Mouse (Mus musculus): ENCODE results near the gene Eef2k.

The Eef2k gene

DNA sequence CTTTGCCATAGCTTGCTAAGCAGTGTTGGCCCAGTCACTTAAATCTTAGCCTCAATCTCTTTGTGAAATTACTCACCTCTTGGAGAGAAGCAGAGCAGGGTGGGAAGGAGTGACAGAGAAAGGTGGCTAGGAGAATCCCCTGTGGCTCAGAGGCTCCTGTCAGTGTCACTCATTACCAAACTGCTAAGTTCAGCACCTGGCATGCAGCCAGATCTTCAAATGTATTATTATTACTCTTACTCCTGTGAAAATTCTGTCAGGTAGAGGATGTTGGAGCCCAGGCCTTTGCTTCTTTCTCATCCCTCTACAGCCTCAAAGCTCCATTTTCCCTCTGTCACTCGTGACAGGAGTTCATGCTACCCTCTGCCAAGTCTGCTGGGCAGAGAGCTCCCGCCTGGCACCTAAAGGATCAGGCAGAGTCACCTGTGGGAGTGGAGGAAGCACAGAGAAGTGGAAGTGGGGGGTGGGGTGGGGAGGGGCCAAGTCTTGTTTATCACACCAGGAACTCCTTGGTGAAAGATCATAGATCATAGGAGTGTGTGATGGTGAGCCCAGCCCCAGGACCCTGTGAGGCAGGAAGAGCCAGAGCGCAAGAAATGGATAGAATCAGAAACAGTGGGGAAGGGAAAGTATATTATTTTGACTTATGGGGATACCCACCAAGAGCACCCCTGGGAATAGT is 6.3 kb downstream of the Eef2k start:
- peak; percentile 61 for DNase-seq

DNA sequence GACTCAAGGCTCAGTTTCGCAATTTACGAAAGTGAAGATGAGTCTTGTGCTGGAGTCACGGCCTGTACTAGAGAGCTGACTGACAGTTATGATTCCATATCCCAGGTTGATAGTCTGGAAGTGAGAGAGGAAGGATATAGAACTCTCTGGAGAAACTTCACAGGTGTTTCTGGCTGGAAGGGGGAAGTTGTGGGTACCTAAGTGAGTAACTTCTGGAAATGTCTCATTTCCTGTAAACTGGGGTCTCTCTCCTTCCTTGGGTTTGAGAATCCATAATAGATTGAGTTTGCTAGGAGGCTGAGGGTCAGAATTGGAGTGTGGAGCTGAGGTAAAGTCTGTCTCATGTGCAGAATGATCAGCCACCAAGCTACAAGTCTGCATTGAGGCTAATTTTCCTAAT is 7.5 kb downstream of the Eef2k start:
- no peak for DNase-seq

DNA sequence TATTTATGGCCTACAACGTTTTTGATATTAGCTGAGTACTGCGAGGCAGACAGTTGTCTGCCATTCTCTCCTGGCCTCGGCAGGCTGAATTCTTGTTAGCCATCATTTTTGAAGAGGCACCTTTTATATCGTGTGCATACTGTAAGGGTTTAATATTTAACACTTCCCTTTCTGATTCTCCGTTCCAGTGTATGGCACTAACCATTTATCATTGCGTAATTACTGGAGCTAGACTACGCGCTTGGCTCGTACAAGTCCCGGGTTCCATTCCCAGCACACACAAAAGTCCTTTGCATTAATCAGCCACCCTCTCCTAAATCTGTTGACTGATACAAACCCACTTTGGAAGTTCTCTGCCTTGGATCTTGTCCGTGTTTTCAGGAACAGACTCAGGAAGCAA is 17.2 kb downstream of the Eef2k start:
- no peak for DNase-seq

DNA sequence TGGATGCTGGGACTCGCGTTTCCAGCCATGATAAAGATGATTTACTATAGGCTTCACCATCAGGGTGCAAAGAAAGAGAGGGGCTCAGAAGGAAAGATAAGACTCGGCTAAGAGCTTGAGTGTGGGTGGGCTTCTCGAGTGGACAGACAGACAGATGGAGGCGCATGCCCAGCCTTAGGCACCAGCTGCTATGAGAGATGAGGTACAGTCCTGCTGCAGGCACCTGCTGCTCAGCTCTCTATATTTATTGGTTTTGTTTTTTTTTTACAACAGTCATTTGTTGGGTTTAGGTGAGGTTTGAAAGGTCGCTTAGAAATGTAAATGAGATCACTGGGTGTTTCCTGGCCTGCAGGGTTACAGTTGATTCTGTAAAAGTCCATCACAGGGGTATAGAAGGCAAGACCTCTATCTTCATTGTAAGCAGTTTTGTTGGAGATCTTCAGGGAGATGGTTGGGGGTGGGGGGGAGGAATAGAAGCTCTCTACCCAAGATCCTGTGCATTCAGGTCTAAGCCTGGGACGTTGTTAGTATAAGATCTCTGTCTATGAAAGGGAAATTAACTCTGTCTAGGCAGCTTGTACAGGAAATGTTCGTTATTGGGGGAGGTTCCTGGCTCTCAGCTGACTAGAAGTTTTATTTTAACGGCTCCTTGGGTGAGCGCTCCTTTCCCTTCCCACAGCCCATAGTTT is 18.3 kb downstream of the Eef2k start:
- DNase-seq, result no peak

- no peak for DNase-seq
Measured at GRCm38 (mm10) chr7:120861488-120862047, 18.9 kb downstream of the Eef2k start.

GRCm38 (mm10) chr7:120862196-120862595 is 19.6 kb downstream of the Eef2k start:
- DNase-seq, result no peak

DNA sequence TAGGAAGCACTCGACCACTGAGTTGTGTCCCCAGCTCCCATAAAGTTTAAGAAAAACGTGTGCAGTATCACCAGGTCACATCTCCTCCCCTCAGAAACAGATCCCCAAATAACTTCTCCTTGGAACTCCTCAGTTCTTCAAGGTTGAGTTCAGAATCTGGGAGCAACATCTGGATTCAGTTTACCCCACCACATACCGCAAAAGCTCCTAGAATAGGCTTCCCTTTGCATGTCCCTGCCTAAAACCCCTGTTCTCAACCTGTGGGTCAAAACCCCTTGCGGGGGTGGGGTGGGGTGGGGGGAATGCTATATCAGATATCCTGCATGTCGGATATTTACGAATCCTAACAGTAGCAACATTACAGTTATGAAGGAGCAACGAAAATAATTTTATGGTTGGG is 20.0 kb downstream of the Eef2k start:
- no peak for DNase-seq

GRCm38 (mm10) chr7:120863476-120863875 is 20.8 kb downstream of the Eef2k start:
- no peak for DNase-seq

- DNase-seq, result no peak
Measured at GRCm38 (mm10) chr7:120865100-120865499, 22.5 kb downstream of the Eef2k start.

DNA sequence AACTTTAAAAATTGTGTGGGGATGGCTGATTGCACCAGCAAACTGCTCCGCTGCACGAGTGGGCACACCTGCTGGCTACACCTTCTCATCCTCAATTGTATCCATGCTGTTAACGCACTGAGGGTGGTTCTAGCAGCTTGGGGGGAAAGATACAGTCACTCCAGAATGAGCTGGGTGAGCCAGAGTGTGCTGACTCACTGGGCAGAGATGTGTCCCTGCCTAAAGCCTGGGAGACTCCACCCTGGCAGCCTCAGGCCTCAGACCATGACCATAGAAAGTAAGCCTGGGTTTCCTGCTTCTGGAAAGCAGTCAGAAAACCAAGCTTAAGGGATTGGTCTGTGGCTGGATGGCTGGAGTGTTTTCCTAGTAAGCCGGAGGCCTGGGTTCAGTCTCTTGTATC is 23.2 kb downstream of the Eef2k start:
- no peak for DNase-seq

- DNase-seq, result no peak
Measured at GRCm38 (mm10) chr7:120866684-120867083, 24.1 kb downstream of the Eef2k start.

DNA sequence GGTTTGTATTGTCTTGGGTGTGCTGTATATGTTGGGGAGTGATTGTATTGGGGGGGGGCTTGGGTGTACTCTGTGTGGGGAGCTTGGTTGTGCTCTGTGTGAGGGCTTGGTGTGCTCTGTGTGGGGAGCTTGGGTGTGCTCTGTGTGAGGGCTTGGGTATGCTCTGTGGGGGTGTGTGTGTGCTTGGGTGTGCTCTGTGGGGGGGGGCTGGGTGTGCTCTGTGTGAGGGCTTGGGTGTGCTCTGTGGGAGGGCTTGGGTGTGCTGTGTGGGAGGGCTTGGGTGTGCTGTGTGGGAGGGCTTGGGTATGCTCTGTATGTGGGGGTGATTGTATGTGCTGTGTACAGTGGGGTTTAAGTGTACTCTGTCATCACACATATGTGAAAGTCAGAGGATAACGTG is 25.1 kb downstream of the Eef2k start:
- DNase-seq, result no peak

DNA sequence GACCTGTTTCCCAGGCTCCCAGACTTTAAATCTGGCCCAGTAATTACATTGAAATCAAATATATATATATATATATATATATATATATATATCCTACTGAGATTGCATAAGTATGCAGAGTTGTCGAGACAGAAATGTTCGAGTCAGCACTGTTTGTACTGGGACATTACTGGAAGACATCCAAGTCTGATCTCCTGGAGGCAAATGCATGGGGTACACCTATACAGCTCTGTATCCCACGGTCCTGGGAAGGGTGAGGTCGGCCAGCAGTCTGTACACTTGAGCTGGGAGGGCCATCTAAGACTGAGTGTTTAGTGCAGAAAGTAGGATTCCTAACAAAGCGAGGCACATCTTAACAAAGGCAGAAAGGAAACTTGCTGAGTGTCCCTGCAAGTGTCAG is 27.3 kb downstream of the Eef2k start:
- DNase-seq, result no peak

DNA sequence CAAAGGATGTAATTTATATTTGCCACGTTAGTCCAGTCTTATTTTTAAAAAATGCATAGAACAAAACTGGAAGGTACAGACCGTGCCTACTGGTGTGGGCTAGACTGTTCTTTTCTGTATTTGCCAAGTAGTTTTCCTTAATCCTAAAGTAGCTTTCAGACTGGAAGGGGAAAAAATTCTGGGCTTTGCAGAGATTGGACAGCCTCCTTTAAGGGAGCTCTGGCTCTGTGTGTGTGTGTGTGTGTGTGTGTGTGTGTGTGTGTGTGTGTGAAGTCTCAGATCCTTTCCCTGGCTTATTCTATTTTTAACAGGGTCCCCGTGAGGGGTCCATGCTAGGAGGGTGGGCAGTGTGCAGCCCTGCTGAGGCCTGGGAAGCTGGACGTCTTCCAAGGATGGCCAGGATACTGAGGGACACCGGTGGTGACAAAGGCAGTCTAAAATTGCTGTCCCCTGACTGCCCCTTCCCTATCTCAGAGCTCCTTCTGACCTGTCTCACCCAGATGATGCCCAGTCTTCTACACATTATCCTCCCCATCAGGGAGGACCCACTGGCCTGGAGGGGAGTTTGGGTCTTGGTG is 27.9 kb downstream of the Eef2k start:
- no peak for DNase-seq

- DNase-seq, result no peak
Measured at GRCm38 (mm10) chr7:120873083-120873482, 30.5 kb downstream of the Eef2k start.

DNA sequence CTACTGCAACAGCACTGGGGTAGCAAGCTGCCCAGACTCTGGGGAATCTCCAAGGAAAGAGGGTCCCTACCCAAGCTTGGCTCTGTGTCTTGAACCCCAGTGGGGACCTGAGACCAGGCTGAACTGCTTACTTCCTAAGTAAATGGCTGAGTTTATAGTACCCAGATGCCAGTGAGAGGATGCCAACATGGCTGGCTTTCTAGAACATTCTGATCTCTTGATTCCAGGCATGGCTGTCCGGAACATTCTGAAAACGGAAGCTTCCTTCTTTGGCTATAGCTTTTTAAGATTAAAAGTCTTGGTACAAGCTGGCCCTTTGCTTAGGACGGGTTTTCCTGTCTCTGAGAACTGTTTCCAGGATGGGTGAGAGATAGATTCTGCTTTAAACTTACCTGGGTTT is 31.4 kb downstream of the Eef2k start:
- no peak for DNase-seq

- no peak for DNase-seq
Measured at GRCm38 (mm10) chr7:120874764-120875539, 32.3 kb downstream of the Eef2k start.

GRCm38 (mm10) chr7:120875540-120876388 is 33.1 kb downstream of the Eef2k start:
- DNase-seq, result no peak

DNA sequence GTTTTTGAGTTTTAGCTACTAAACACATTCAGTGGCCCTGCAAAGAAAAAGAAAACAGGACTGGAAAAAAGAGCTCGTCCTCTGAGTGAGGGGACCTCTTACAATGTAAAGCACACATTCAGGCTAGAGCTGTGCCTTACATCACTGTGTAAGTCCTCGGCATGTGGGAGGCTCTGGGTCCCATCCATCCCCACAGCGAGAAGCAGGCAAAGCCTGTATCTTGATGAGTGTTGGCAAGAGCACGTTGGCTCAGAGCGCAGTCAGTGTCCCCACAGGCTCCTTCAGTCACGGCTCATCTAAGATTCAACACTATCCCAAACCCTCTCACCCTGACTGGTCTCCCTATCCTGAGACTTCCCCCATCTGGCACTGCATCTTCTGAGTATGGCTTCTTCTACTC is 35.6 kb downstream of the Eef2k start:
- DNase-seq, result no peak

- no peak for DNase-seq
Measured at GRCm38 (mm10) chr7:120879972-120880371, 37.3 kb downstream of the Eef2k start.

DNA sequence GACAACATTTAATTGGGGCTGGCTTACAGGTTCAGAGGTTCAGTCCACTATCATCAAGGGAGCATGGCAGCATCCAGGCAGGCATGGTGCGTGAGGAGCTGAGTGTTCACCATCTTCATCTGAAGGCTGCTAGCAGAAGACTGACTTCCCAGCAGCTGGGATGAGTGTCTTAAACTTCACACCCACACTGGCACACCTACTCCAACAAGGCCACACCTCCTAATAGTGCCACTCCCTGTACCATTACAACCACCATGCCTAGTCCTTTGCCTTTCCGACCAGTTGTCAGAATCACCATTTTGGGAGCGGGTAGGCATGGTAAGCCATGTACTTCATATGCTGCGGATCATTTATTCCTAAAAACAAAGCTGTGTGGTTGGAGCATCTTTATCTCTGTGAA is 38.1 kb downstream of the Eef2k start:
- DNase-seq, result no peak

- DNase-seq, result no peak
Measured at GRCm38 (mm10) chr7:120881451-120881850, 38.8 kb downstream of the Eef2k start.

Data from cerebellum, adult 9-11 months (tissue).